Mouse (Mus musculus): ENCODE results near the gene Pmf1. TPM values are rescaled to one million over a fixed set of nuclear protein-coding genes. Genes with fewer than 3 reads are reported as not detected.
"Not testable (repeated sequence)": the region's sequence is repeated elsewhere in the genome, so short reads cannot be mapped to it uniquely, and the experiment has no call there.

The Pmf1 gene
- polyA plus RNA-seq, 1 experiment = 11.1 TPM

- no peaks in the 10 kb centered on the region for H3K4me1 ChIP-seq (ENCODE audit: control insufficient read depth, insufficient read depth, low read length)
- TF ChIP-seq POLR2A (IDR thresholded peaks at IDR 0.05; ENCODE audit: extremely low read depth, insufficient read depth, low read length) = no peak
- TF ChIP-seq CTCF (IDR thresholded peaks at IDR 0.05; ENCODE audit: extremely low read depth, insufficient read depth, low read length) = no peak
- no peak overlapping the region for H3K4me3 ChIP-seq (ENCODE audit: insufficient read depth, low read length)
- no peak overlapping the region for H3K27ac ChIP-seq (ENCODE audit: insufficient read depth, low read length)
Measured at GRCm38 (mm10) chr3:88407529-88407928, 2.6 kb downstream of the Pmf1 start.

DNA sequence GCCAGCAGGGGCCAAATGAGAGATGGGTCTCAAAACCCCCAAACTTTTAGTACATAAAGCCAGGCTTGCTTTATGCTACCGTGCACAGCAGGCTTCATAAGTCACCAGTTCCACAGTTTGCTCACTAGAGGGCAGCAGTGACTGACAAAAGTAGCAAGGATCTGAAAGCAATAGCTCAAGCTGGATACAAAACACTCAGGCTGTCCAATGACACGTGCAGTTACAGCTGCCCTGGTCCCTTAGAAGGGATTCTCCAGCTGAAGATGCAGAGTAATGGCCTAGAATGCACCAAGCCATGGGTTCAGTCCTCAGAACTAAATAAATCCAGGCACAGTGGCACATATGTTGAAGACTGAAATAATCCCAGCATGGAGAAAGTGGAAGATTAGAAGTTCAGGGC lies 3.0 kb downstream of the Pmf1 start:
- TF ChIP-seq POLR2A (IDR thresholded peaks at IDR 0.05; ENCODE audit: extremely low read depth, insufficient read depth, low read length) (no peak), CTCF (IDR thresholded peaks at IDR 0.05; ENCODE audit: extremely low read depth, insufficient read depth, low read length) (peak; percentile 99)
- Histone ChIP-seq H3K27ac (ENCODE audit: insufficient read depth, low read length) (no peak overlapping the region), H3K4me3 (ENCODE audit: insufficient read depth, low read length) (no peak overlapping the region), H3K4me1 (ENCODE audit: control insufficient read depth, insufficient read depth, low read length) (no peaks in the 10 kb centered on the region)

- Histone ChIP-seq H3K4me3 (ENCODE audit: insufficient read depth, low read length) (no peak overlapping the region), H3K4me1 (ENCODE audit: control insufficient read depth, insufficient read depth, low read length) (no peaks in the 10 kb centered on the region)
- TF ChIP-seq POLR2A (IDR thresholded peaks at IDR 0.05; ENCODE audit: extremely low read depth, insufficient read depth, low read length) (no peak), CTCF (IDR thresholded peaks at IDR 0.05; ENCODE audit: extremely low read depth, insufficient read depth, low read length) (no peak)
Measured at GRCm38 (mm10) chr3:88403522-88404230, 6.5 kb downstream of the Pmf1 start.

GRCm38 (mm10) chr3:88398666-88399065 lies 11.5 kb downstream of the Pmf1 start:
- no peak overlapping the region for H3K27ac ChIP-seq (ENCODE audit: insufficient read depth, low read length)
- no peak for TF ChIP-seq POLR2A (IDR thresholded peaks at IDR 0.05; ENCODE audit: extremely low read depth, insufficient read depth, low read length)
- TF ChIP-seq CTCF (IDR thresholded peaks at IDR 0.05; ENCODE audit: extremely low read depth, insufficient read depth, low read length) = no peak
- no peak overlapping the region for H3K4me3 ChIP-seq (ENCODE audit: insufficient read depth, low read length)
- H3K4me1 ChIP-seq (ENCODE audit: control insufficient read depth, insufficient read depth, low read length) = no peaks in the 10 kb centered on the region

More at GRCm38 (mm10) chr3:88403522-88404230, 6.5 kb downstream of the Pmf1 start:
- no peak overlapping the region for H3K27ac ChIP-seq (ENCODE audit: insufficient read depth, low read length)

- no peak overlapping the region for H3K27ac ChIP-seq (ENCODE audit: insufficient read depth, low read length)
- no peak overlapping the region for H3K4me3 ChIP-seq (ENCODE audit: insufficient read depth, low read length)
- TF ChIP-seq POLR2A (IDR thresholded peaks at IDR 0.05; ENCODE audit: extremely low read depth, insufficient read depth, low read length) (no peak), CTCF (IDR thresholded peaks at IDR 0.05; ENCODE audit: extremely low read depth, insufficient read depth, low read length) (no peak)
- H3K4me1 ChIP-seq (ENCODE audit: control insufficient read depth, insufficient read depth, low read length) = no peaks in the 10 kb centered on the region
Measured at GRCm38 (mm10) chr3:88395742-88396141, 14.4 kb downstream of the Pmf1 start.

DNA sequence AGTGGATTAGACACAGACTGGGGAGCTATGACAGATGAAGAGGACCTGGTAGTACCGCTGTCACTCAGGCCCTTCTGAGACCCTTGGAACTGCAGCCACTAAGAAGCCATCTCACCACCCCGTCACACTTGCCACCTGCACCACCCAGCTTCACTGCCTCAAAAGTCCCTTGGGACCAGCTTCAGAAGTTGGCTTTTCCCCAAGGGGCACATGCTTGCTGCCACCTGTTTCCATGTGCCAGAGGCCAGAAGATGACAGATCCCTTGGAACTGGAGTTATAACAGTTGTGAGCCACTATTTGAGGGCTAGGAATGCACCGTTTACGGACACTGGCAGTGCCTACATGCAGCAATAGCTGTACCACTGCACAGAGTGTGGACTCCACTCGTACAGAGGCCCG lies 14.8 kb downstream of the Pmf1 start:
- no peaks in the 10 kb centered on the region for H3K4me1 ChIP-seq (ENCODE audit: control insufficient read depth, insufficient read depth, low read length)
- no peak overlapping the region for H3K27ac ChIP-seq (ENCODE audit: insufficient read depth, low read length)
- no peak for TF ChIP-seq CTCF (IDR thresholded peaks at IDR 0.05; ENCODE audit: extremely low read depth, insufficient read depth, low read length)
- TF ChIP-seq POLR2A (IDR thresholded peaks at IDR 0.05; ENCODE audit: extremely low read depth, insufficient read depth, low read length) = no peak
- no peak overlapping the region for H3K4me3 ChIP-seq (ENCODE audit: insufficient read depth, low read length)

GRCm38 (mm10) chr3:88393776-88394375 lies 16.3 kb downstream of the Pmf1 start:
- H3K27ac ChIP-seq (ENCODE audit: insufficient read depth, low read length) = no peak overlapping the region
- H3K4me1 ChIP-seq (ENCODE audit: control insufficient read depth, insufficient read depth, low read length) = no peaks in the 10 kb centered on the region
- H3K4me3 ChIP-seq (ENCODE audit: insufficient read depth, low read length) = no peak overlapping the region
- TF ChIP-seq POLR2A (IDR thresholded peaks at IDR 0.05; ENCODE audit: extremely low read depth, insufficient read depth, low read length) (no peak), CTCF (IDR thresholded peaks at IDR 0.05; ENCODE audit: extremely low read depth, insufficient read depth, low read length) (no peak)

DNA sequence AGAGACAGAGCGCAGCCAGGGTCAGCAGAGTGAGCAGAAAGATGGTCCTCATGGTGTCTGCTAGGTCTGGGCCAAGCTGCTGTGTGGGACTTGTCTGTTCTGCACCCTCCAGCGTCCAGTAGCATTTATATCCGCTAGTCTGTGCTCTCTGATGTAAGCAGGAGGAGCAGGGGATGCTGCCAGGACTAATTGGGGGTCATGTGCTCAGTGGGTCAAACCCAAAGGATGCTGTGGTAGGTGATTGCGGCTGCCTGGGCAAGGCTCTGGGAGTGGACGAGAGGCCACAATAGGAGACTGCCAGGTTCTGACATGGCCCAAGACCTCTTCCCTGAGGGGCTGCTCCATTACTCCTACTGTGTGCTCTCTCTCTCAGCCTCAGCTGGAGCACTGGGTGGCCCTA lies 25.8 kb downstream of the Pmf1 start, which contains the start of gene Bglap:
TSS of gene Bglap (minus strand) at position 101 of the 400 bp plus-strand sequence.
- Histone ChIP-seq H3K4me1 (ENCODE audit: control insufficient read depth, insufficient read depth, low read length) (no peaks in the 10 kb centered on the region), H3K4me3 (ENCODE audit: insufficient read depth, low read length) (no peak within 1 kb of the TSS), H3K27ac (ENCODE audit: insufficient read depth, low read length) (no peak within 1 kb of the TSS)
- no peak for TF ChIP-seq CTCF (IDR thresholded peaks at IDR 0.05; ENCODE audit: extremely low read depth, insufficient read depth, low read length)
- no peak for TF ChIP-seq POLR2A (IDR thresholded peaks at IDR 0.05; ENCODE audit: extremely low read depth, insufficient read depth, low read length)

GRCm38 (mm10) chr3:88382383-88382782 lies 27.7 kb downstream of the Pmf1 start:
- not testable (repeated sequence) for H3K4me1 ChIP-seq (ENCODE audit: control insufficient read depth, insufficient read depth, low read length); H3K27ac ChIP-seq (ENCODE audit: insufficient read depth, low read length); H3K4me3 ChIP-seq (ENCODE audit: insufficient read depth, low read length)

GRCm38 (mm10) chr3:88381389-88382315 lies 28.5 kb downstream of the Pmf1 start:
- peak overlapping the region; percentile 27 for H3K4me3 ChIP-seq (ENCODE audit: insufficient read depth, low read length)
- not testable (repeated sequence) for H3K4me1 ChIP-seq (ENCODE audit: control insufficient read depth, insufficient read depth, low read length); H3K27ac ChIP-seq (ENCODE audit: insufficient read depth, low read length)

DNA sequence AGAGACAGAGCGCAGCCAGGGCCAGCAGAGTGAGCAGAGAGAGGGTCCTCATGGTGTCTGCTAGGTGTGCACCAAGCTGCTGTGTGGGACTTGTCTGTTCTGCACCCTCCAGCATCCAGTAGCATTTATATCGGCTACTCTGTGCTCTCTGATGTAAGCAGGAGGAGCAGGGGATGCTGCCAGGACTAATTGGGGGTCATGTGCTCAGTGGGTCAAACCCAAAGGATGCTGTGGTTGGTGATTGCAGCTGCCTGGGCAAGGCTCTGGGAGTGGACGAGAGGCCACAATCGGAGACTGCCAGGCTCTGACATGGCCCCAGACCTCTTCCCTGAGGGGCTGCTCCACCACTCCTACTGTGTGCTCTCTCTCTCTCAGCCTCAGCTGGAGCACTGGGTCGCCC lies 31.5 kb downstream of the Pmf1 start, which contains the start of gene Bglap2:
TSS of gene Bglap2 (minus strand) at position 101 of the 400 bp plus-strand sequence.
- not testable (repeated sequence) for H3K4me1 ChIP-seq (ENCODE audit: control insufficient read depth, insufficient read depth, low read length); H3K4me3 ChIP-seq (ENCODE audit: insufficient read depth, low read length); H3K27ac ChIP-seq (ENCODE audit: insufficient read depth, low read length)

DNA sequence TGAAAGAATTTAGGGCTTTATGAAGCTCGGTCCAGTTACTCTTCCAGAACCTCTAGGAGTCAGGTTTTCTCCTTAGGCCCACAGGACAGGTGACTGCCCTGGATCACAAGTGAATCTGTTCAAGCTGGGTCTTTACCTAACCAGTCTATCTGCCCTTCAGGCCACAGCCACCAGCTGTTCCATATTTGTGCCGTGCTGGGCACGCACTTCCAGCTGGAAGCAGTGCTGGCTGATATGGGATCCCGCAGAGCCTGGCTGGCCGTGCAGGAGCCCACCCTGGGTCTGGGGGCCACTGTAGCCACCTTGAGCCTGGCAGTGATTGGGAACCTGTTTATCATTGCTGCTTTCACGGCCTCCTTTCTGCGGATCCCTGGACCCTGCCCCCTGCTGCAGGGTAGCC lies 33.5 kb downstream of the Pmf1 start:
- H3K27ac ChIP-seq (ENCODE audit: insufficient read depth, low read length); H3K4me1 ChIP-seq (ENCODE audit: control insufficient read depth, insufficient read depth, low read length); H3K4me3 ChIP-seq (ENCODE audit: insufficient read depth, low read length): not testable (repeated sequence)

DNA sequence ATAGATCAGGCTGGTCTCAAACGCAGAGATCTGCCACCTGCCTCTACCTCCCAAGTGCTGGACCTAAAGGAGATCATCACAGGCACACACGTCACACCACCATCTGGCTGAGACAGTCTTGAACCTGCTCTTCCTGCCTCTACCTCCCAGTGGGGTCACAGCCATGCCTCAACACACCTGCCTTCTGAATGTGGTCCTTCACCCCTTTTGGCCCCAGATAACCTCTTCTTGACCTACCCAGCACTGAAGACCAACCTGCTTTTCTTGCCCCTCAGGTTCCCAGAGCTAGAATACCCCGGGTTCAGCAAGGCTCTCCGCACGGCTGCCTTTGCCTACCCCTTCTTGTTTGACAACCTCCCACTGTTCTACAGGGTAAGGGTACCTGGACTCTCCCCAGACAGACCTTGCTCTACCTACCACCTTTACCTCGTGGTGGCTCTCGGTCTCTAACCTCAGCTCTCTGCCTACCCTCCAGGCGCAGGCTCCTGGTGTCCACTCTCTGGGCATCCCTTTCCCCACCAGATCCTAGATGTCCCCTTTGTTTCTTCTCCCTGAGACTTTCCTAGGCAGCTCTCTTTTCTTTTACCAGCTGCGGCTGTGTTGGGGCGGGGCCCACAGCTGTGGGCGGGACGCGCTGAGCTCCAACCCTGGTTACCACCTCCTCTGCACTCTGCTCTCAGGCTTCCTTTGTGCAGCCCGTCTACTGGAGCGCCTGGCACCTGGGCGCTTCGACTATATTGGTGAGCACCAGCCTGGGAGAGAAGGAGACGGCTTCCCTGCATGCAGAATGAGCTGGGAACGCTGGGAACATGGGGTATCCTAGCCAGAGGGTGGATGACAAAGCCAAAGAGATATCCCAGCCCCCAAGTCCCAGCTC lies 34.1 kb downstream of the Pmf1 start:
- H3K27ac ChIP-seq (ENCODE audit: insufficient read depth, low read length); H3K4me1 ChIP-seq (ENCODE audit: control insufficient read depth, insufficient read depth, low read length); H3K4me3 ChIP-seq (ENCODE audit: insufficient read depth, low read length): not testable (repeated sequence)

Data from cortical plate, adult 2 months (tissue).